Mouse (Mus musculus) liver, postnatal 0 days (tissue): Measurements from ENCODE around the gene Polrmt. TPM values are rescaled to one million over a fixed set of nuclear protein-coding genes. Genes with fewer than 3 reads are reported as not detected.
A peak's percentile ranks its signal among the peaks of the same experiment; 100 is the strongest.

Experiments used
- ATAC-seq: fragments of 200-750 bp; cut with Nextera tagmentation; 2 replicates; pipeline ENCODE4 v1.8.0; 2017; ENCODE audit warnings: mild to moderate bottlenecking, moderate library complexity
- DNase-seq: peaks from one replicate; pipeline ENCODE4 v3.0.0-alpha.2; 2016
- H3K27ac ChIP-seq: fragments of 300-500 bp; sonication (generic); 2 replicates; pipeline ENCODE4 v1.5.1; 2014; ENCODE audit warnings: antibody characterized with exemption, moderate library complexity, mild to moderate bottlenecking, low read depth
- H3K27me3 ChIP-seq: fragments of 300-500 bp; sonication (generic); 2 replicates; pipeline ENCODE4 v1.6.1; 2014; ENCODE audit warnings: low read length, control low read depth, mixed read lengths; ENCODE audit not compliant: insufficient read depth
- H3K36me3 ChIP-seq: fragments of 300-500 bp; sonication (generic); replicated peaks from 2 replicates; pipeline ENCODE4 v1.6.1; 2014; ENCODE audit warnings: mild to moderate bottlenecking, control low read depth, low read length, moderate library complexity, mixed read lengths; ENCODE audit not compliant: insufficient read depth
- H3K4me1 ChIP-seq: fragments of 300-500 bp; sonication (generic); 2 replicates; pipeline ENCODE4 v1.6.1; 2014; ENCODE audit warnings: antibody characterized with exemption, mild to moderate bottlenecking, control low read depth; ENCODE audit not compliant: insufficient read depth
- H3K4me2 ChIP-seq: fragments of 300-500 bp; sonication (generic); 2 replicates; pipeline ENCODE4 v1.6.1; 2014; ENCODE audit warnings: low read depth, mild to moderate bottlenecking, low read length, moderate library complexity, mixed read lengths
- H3K4me3 ChIP-seq: fragments of 300-500 bp; sonication (generic); 2 replicates; pipeline ENCODE4 v1.5.1; 2014; ENCODE audit warnings: low read depth, low read length
- H3K9ac ChIP-seq: fragments of 300-500 bp; sonication (generic); replicated peaks from 2 replicates; pipeline ENCODE4 v1.6.1; 2014; ENCODE audit warnings: mild to moderate bottlenecking, moderate library complexity
- H3K9me3 ChIP-seq: fragments of 300-500 bp; sonication (generic); 2 replicates; pipeline ENCODE4 v1.6.1; 2016; ENCODE audit warnings: mild to moderate bottlenecking, control low read depth, low read length, mixed read lengths
- CTCF ChIP-seq: sonication (generic); IDR thresholded peaks from 2 replicates; pipeline ENCODE4 v1.5.1; 2016; ENCODE audit warnings: antibody characterized with exemption, low read depth
- EP300 ChIP-seq: IDR thresholded peaks from 2 replicates; pipeline ENCODE4 v1.6.1; 2016; ENCODE audit warnings: antibody characterized with exemption, low read depth, mild to moderate bottlenecking
- WGBS: fragments of 180-500 bp; shearing (Covaris S2); extraction: QIAGEN DNeasy Blood & Tissue Kit; methylation state at CpG from one replicate; pipeline ENCODE4 v1.1.7; 2014; ENCODE audit not compliant: insufficient replicate concordance; 5-methylcytosine and 5-hydroxymethylcytosine counted together
- polyA plus RNA-seq: library from polyadenylated mRNA; unstranded; fragments of >200 nt; fragmentation: Nextera tagmentation; extraction: Ambion mirVana; gene quantifications from 2 replicates; pipeline ENCODE4 v1.2.1, GENCODE M21; 2015

Gene Polrmt
- polyA plus RNA-seq, 1 experiment from 2014 or later, result 12.6 TPM

DNA sequence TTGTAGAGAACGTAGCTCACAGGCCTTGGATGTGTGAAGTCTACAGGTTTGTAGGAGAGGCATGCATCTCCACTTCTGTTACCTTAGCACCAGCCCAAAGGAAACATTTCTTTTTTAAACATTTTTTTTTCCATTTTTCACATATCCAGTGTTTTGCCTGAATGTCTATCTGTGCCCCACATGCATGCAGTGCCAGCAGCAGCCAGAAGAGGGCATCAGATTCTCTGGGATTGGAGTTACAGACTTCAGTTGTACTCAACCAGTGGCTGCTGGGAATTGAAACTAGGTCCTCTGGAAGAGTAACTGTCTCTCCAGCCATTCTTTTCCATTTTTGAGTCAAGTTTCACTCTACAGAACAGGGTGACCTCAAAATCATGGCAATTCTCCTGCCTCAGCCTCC is 13.9 kb downstream of the Polrmt start:
- H3K4me1 ChIP-seq, result no peaks in the 10 kb centered on the region
- ATAC-seq (no peak), DNase-seq (peak; percentile 61)
- H3K36me3 ChIP-seq, result peaks cover 20% of the 10 kb centered on the region
- TF ChIP-seq EP300 (no peak), CTCF (peak; percentile 72)
- no peak overlapping the region for H3K4me2 ChIP-seq
- 0 out of 2 replicates have a peak, but pooled peaks cover 5% of the 10 kb centered on the region for H3K9me3 ChIP-seq
- no peak overlapping the region for H3K4me3 ChIP-seq
- WGBS, result 87% methylated on average over 1 of the region's 1 CpGs
- no peaks in the 10 kb centered on the region for H3K27me3 ChIP-seq
- no peak overlapping the region for H3K9ac ChIP-seq
- no peak overlapping the region for H3K27ac ChIP-seq

DNA sequence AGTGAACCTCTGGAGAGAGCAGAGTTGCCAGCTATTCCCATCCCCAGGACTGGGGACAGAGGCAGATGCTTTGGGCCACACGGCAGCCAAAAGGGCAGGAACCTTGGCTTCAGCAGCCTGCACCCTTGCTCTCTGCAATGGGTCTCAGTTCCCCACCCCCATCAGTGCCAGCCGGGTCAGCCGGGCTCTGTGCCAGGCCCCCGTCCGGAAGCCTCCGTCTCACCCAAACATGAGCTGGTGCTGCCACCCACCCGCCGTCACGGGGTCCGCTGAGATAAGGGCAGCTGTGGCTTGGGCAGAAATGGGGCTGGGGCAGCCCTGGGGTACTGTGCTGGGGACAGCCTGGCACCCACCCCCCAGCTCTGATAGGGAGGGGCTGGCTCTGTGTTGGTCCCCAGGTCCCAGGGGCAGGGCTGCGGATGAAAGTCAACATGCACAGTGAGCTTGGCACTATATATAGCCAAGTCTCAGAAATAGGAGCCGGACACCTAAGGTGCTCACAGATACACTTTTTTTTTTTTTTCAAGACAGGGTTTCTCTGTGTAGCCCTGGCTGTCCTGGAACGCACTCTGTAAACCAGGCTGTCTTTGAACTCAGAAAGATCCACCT is 16.9 kb downstream of the Polrmt start:
- Histone ChIP-seq H3K4me3 (no peak overlapping the region), H3K27me3 (no peaks in the 10 kb centered on the region), H3K4me1 (no peaks in the 10 kb centered on the region), H3K9me3 (no peaks in the 10 kb centered on the region), H3K9ac (no peak overlapping the region), H3K4me2 (no peak overlapping the region), H3K27ac (no peak overlapping the region), H3K36me3 (0 out of 2 replicates have a peak, but pooled peaks cover 3% of the 10 kb centered on the region)
- 57% methylated on average over 13 of the region's 13 CpGs for WGBS
- DNase-seq (no peak), ATAC-seq (no peak)
- no peak for TF ChIP-seq CTCF
- no peak for TF ChIP-seq EP300

DNA sequence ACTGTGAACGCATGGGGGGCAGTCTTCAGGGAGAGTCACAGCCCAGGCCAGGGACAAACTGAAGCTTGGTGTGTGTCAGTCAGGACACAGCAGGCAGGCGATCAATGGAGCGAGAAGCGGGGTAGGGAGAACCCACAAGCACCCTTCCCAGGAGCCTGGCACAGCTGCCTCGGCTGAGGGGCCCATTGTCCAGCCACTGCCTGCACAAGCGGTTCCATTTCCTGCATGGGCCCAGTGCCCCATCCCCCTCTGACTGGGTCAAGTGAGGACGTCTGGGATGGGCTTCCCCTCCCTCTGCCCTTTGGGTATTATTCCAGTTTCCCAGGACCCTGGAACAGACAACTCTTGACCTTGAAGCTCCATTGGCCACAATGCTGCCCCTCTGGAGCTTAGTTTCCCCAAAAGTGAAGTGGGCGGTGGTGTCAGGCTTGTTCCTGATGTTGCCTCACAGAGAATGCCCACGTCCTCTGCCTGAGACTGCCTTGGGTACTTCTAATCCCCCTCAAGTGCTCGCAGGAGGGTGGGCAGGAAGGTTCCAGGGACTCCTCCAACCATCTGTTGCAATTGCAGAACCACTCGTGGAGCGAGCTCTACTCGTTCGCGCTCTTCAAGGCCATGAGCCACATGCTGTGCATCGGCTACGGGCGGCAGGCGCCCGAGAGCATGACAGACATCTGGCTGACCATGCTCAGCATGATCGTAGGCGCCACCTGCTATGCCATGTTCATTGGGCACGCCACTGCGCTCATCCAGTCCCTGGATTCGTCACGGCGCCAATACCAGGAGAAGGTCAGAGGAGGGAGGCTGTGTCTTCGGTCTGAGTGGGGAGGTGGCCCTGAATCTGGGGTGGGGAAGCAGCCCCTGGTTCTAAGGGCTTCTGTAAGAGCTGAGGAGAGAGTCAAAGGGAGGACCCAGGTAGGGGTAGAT is 17.8 kb downstream of the Polrmt start:
- H3K9me3 ChIP-seq, result no peaks in the 10 kb centered on the region
- no peak overlapping the region for H3K4me3 ChIP-seq
- H3K4me2 ChIP-seq, result no peak overlapping the region
- no peak overlapping the region for H3K27ac ChIP-seq
- DNase-seq, result no peak
- H3K27me3 ChIP-seq, result no peaks in the 10 kb centered on the region
- H3K9ac ChIP-seq, result no peak overlapping the region
- no peak for TF ChIP-seq EP300
- no peak for TF ChIP-seq CTCF
- WGBS, result 64% methylated on average over 28 of the region's 28 CpGs
- ATAC-seq, result no peak
- no peaks in the 10 kb centered on the region for H3K36me3 ChIP-seq
- H3K4me1 ChIP-seq, result no peaks in the 10 kb centered on the region

DNA sequence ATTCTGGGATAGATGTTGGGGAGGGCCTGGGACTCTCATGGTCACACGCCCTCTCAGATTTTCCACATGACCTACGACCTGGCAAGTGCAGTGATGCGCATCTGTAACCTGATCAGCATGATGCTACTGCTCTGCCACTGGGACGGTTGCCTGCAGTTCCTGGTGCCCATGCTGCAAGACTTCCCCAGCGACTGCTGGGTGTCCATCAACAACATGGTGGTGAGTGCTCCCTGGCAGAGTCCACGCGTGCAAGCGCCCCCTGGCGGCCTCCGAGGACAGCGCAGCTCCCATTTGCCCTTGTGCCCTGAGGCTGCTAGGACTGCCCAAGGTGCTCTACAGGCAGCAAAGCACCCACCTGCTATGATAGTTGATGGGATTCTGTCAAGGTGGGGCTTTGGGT is 20.3 kb downstream of the Polrmt start:
- no peaks in the 10 kb centered on the region for H3K36me3 ChIP-seq
- 34% methylated on average over 11 of the region's 11 CpGs for WGBS
- TF ChIP-seq EP300 (no peak), CTCF (peak; percentile 94)
- H3K4me1 ChIP-seq, result no peaks in the 10 kb centered on the region
- H3K4me2 ChIP-seq, result no peak overlapping the region
- no peaks in the 10 kb centered on the region for H3K9me3 ChIP-seq
- H3K4me3 ChIP-seq, result no peak overlapping the region
- no peak overlapping the region for H3K27ac ChIP-seq
- DNase-seq (peak; percentile 85), ATAC-seq (peak; percentile 69)
- no peak overlapping the region for H3K9ac ChIP-seq
- H3K27me3 ChIP-seq, result no peaks in the 10 kb centered on the region

DNA sequence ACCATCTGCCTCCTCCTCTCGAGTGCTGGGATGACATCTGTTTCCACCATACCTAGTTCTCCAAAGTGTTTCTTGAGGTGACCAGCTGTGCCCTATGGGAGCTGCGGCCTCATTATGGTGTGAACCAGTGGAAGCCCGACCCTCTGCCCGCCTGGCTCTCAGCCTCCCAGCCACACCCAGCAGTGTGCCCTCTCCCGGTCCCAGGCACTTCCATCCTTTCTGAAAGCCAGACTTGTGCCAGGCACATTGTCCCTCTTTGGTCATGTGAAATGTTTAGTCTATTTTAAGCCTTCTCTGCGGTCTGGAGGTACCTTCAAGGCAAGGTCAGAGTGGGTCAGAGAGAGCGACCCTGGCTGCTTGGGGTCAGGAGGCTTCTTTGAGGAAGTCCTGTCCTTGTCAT is 22.7 kb downstream of the Polrmt start:
- Histone ChIP-seq H3K9me3 (no peaks in the 10 kb centered on the region), H3K4me1 (no peaks in the 10 kb centered on the region), H3K9ac (no peak overlapping the region), H3K27me3 (peaks cover 5% of the 10 kb centered on the region), H3K4me3 (no peak overlapping the region), H3K4me2 (no peak overlapping the region), H3K27ac (no peak overlapping the region), H3K36me3 (no peaks in the 10 kb centered on the region)
- TF ChIP-seq EP300 (no peak), CTCF (no peak)
- ATAC-seq, result no peak
- WGBS, result 79% methylated on average over 7 of the region's 7 CpGs
- no peak for DNase-seq

DNA sequence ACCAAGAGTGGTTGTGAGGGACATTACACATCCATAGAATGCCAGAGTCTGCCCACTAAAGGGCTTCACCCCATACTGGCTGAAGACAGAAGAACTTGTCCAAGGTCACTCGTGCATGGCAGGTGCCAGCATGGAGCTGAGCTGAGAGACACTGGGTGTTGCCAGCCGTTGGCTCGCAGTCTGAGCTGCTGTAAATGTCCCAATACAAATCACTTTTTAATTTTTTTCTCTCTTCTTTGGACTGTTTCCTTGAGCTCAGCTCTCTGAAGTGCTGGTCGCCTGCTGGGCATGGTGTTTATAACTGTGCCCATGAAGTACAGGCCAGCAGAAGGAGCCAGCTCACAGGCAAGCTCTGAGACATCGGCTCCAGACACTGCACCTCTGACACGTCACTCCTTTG is 23.3 kb downstream of the Polrmt start:
- Histone ChIP-seq H3K9me3 (no peaks in the 10 kb centered on the region), H3K4me3 (no peak overlapping the region), H3K4me2 (no peak overlapping the region), H3K27me3 (peaks cover 11% of the 10 kb centered on the region), H3K9ac (no peak overlapping the region), H3K36me3 (no peaks in the 10 kb centered on the region), H3K4me1 (no peaks in the 10 kb centered on the region), H3K27ac (no peak overlapping the region)
- 59% methylated on average over 6 of the region's 6 CpGs for WGBS
- TF ChIP-seq EP300, result no peak
- no peak for ATAC-seq
- DNase-seq, result no peak
